Mouse (Mus musculus) intestine, embryonic 16.5 days (tissue): ENCODE data around the gene Iqgap2. TPM values are rescaled to one million over a fixed set of nuclear protein-coding genes. Genes with fewer than 3 reads are reported as not detected.

Source experiments
- ATAC-seq: fragments of 200-750 bp; cut with Nextera tagmentation; 2 replicates; pipeline ENCODE4 v1.8.0; 2017; ENCODE audit warnings: moderate TSS enrichment, moderate library complexity
- H3K27ac ChIP-seq: fragments of 300-500 bp; sonication (generic); 2 replicates; pipeline ENCODE4 v1.5.1; 2014; ENCODE audit warnings: mild to moderate bottlenecking, low read length
- H3K27me3 ChIP-seq: fragments of 300-500 bp; sonication (generic); replicated peaks from 2 replicates; pipeline ENCODE4 v1.6.1; 2014; ENCODE audit warnings: low read length, control low read depth, mixed read lengths; ENCODE audit not compliant: control insufficient read depth, insufficient read depth
- H3K36me3 ChIP-seq: fragments of 300-500 bp; sonication (generic); 2 replicates; pipeline ENCODE4 v1.6.1; 2014; ENCODE audit warnings: low read length, control low read depth; ENCODE audit not compliant: control insufficient read depth, insufficient read depth
- H3K4me1 ChIP-seq: fragments of 300-500 bp; sonication (generic); 2 replicates; pipeline ENCODE4 v1.6.1; 2014; ENCODE audit warnings: low read length, control low read depth, mixed read lengths; ENCODE audit not compliant: control insufficient read depth, insufficient read depth
- H3K4me2 ChIP-seq: fragments of 300-500 bp; sonication (generic); 2 replicates; pipeline ENCODE4 v1.6.1; 2014; ENCODE audit warnings: low read depth, low read length, control low read depth
- H3K4me3 ChIP-seq: fragments of 300-500 bp; sonication (generic); 2 replicates; pipeline ENCODE4 v1.5.1; 2014; ENCODE audit warnings: mild to moderate bottlenecking, low read length
- H3K9ac ChIP-seq: fragments of 300-500 bp; sonication (generic); 2 replicates; pipeline ENCODE4 v1.6.1; 2014; ENCODE audit warnings: low read depth, low read length
- H3K9me3 ChIP-seq: fragments of 300-500 bp; sonication (generic); 2 replicates; pipeline ENCODE4 v1.6.1; 2016; ENCODE audit warnings: low read length, control low read depth; ENCODE audit not compliant: control insufficient read depth
- WGBS: fragments of 180-500 bp; shearing (Covaris S2); extraction: QIAGEN DNeasy Blood & Tissue Kit; methylation state at CpG from one replicate; pipeline ENCODE4 v1.1.7; 2014; 5-methylcytosine and 5-hydroxymethylcytosine counted together
- polyA plus RNA-seq: library from polyadenylated mRNA; unstranded; fragments of >200 nt; fragmentation: Nextera tagmentation; extraction: Ambion mirVana; gene quantifications from 2 replicates; pipeline ENCODE4 v1.2.1, GENCODE M21; 2015

Gene Iqgap2
- polyA plus RNA-seq, 1 experiment from 2014 or later: 29.4 TPM

DNA sequence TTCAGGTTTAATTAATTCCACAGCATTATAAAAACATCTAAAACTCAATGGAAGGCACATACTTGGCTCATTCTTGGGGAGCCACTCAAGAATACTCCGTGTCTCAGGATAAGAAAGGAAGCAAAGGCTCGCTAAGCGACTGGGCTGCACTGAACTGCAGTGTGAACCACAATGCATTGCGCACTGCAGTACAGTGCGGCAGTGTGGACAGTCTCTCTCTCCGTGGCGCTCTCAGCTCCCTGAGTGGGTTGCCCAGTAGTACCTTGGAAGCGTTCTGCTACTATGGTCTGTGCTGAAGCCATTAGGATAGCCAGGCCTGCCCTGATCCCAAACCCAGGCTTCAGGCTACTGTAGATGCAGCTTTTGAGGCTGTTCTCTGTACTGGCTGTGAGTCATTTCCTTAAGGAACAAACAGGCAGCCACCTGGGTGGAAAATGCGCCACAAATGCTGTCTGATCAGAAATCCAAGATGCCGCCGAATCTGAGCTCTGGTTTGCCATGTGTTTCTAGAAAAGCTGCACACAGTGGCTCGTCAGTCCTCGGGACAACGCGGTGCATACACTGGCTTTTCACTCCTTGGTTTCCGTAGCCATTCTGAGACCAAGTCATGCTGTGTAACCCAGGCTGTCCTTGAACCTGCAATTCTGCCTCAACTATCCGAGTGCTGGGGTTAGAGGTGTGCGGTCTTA is 293.3 kb downstream of the Iqgap2 start:
- 0 out of 2 replicates have a peak, but pooled peaks cover under 1% of the 10 kb centered on the region for H3K36me3 ChIP-seq
- no peak for ATAC-seq
- no peaks in the 10 kb centered on the region for H3K9me3 ChIP-seq
- H3K9ac ChIP-seq: no peak overlapping the region
- WGBS: 83% methylated on average over 18 of the region's 18 CpGs
- H3K27me3 ChIP-seq: no peaks in the 10 kb centered on the region
- no peaks in the 10 kb centered on the region for H3K4me1 ChIP-seq
- H3K4me2 ChIP-seq: no peak overlapping the region
- H3K4me3 ChIP-seq: no peak overlapping the region
- no peak overlapping the region for H3K27ac ChIP-seq

DNA sequence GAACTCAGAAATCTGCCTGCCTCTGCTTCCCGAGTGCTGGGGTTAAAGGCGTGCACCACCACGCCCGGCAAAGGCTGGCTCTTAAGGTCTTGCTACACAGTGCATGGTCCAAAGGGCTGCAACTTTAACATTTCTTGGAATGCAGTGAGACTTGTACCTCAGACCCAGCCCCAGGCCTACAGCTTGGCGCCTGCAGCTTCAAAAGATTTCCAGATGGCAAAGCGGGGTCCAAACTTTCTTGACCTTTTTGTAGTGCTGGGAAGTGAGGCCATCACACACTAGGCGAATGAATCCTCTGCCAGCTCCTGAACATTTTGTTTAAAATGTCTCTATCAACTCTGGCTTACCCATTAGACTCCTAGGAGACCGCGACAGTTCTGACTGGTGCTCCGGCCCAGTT is 294.1 kb downstream of the Iqgap2 start:
- H3K27me3 ChIP-seq: no peaks in the 10 kb centered on the region
- no peak for ATAC-seq
- no peak overlapping the region for H3K9ac ChIP-seq
- no peak overlapping the region for H3K27ac ChIP-seq
- no peak overlapping the region for H3K4me2 ChIP-seq
- H3K4me3 ChIP-seq: no peak overlapping the region
- H3K36me3 ChIP-seq: no peaks in the 10 kb centered on the region
- H3K4me1 ChIP-seq: no peaks in the 10 kb centered on the region
- 81% methylated on average over 10 of the region's 10 CpGs for WGBS
- H3K9me3 ChIP-seq: no peaks in the 10 kb centered on the region

DNA sequence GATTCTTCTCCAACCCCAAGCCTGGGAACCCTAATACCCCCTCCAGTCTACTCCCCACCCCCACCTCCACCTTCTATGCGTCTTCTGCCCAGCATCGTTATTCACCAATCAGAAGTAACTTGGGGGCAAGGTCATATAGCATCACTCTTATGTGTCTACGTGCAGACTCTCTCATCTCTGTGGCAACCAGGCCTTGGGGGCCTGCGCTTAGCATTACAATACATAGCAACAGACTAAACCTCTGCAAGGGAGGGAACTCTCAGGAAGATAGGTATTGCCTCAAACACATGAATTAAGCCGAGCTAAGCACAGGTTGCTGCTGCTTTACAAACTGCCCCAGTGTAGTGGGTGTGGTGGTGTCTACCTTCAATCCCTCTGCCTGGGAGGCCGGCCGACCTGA is 295.0 kb downstream of the Iqgap2 start:
- Histone ChIP-seq H3K4me1 (no peaks in the 10 kb centered on the region), H3K4me2 (no peak overlapping the region), H3K9me3 (no peaks in the 10 kb centered on the region), H3K36me3 (no peaks in the 10 kb centered on the region), H3K27me3 (no peaks in the 10 kb centered on the region), H3K4me3 (no peak overlapping the region), H3K9ac (no peak overlapping the region), H3K27ac (no peak overlapping the region)
- WGBS: 85% methylated on average over 7 of the region's 7 CpGs
- no peak for ATAC-seq

DNA sequence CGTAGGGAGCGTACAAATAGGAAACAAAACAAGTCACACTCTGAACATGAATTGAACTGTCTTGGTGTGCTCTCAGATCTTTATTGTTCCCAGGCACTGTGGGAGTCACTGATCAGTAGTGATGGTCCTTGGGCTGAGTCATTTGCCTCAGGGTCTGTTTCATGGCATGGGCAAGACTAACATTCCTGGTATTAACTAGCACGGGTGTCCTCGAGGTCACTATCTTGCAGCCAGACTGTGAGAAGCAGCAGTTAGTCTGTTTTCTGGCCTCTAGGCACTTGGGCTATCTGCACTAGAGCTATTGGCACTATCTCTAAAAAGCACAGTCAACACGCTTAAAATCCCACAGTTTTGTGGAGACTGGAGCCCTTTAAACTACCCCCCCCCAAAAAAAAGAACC is 295.8 kb downstream of the Iqgap2 start:
- 73% methylated on average over 5 of the region's 5 CpGs for WGBS
- H3K4me1 ChIP-seq: no peaks in the 10 kb centered on the region
- no peaks in the 10 kb centered on the region for H3K9me3 ChIP-seq
- H3K27me3 ChIP-seq: no peaks in the 10 kb centered on the region
- no peak for ATAC-seq
- no peak overlapping the region for H3K4me3 ChIP-seq
- H3K9ac ChIP-seq: no peak overlapping the region
- H3K27ac ChIP-seq: no peak overlapping the region
- no peak overlapping the region for H3K4me2 ChIP-seq
- H3K36me3 ChIP-seq: no peaks in the 10 kb centered on the region

DNA sequence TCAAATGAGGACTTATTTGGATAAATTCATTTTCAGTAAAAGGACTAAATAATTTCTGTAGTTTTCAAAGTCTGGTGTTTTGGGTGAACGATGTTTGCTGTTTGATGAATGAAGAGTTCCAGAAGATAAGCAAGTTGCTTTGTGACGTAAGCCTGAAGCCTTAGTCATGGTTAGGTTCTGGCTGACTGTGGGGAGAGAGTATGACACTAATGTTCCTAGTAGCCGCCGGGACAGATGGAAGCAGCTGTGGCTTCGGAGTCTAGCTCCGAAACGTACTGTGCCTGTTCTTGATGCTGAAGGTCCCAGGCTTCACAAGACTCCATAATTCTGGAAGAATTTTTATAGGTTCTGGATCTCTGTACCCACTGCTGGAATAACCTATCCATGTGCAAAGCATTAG is 296.3 kb downstream of the Iqgap2 start:
- 68% methylated on average over 7 of the region's 7 CpGs for WGBS
- Histone ChIP-seq H3K27me3 (no peaks in the 10 kb centered on the region), H3K36me3 (no peaks in the 10 kb centered on the region), H3K9ac (no peak overlapping the region), H3K4me3 (no peak overlapping the region), H3K4me2 (no peak overlapping the region), H3K4me1 (no peaks in the 10 kb centered on the region), H3K9me3 (no peaks in the 10 kb centered on the region), H3K27ac (no peak overlapping the region)
- ATAC-seq: no peak

DNA sequence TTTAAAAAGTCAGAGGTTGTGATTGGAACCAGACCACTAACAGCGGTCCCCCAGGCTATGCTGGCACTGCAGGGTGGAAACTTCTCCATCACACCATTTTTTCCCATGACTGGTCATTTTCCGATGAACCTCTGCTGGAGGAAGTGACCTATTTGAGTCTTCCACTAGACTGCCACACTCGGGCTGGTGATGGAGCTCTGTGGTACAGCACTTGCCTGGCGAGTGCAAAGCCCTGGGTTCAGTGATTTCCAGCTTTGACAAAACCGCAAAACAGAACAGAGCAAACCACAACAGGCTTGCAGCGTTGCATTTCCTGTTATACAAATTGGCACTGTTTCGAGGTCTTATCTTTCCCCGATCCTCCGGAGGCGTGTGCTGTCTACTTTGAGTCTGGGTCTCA is 298.9 kb downstream of the Iqgap2 start:
- H3K4me1 ChIP-seq: no peaks in the 10 kb centered on the region
- H3K27me3 ChIP-seq: no peaks in the 10 kb centered on the region
- H3K9me3 ChIP-seq: no peaks in the 10 kb centered on the region
- no peak overlapping the region for H3K4me2 ChIP-seq
- H3K36me3 ChIP-seq: no peaks in the 10 kb centered on the region
- no peak for ATAC-seq
- 76% methylated on average over 10 of the region's 10 CpGs for WGBS
- H3K9ac ChIP-seq: no peak overlapping the region
- no peak overlapping the region for H3K27ac ChIP-seq
- no peak overlapping the region for H3K4me3 ChIP-seq

DNA sequence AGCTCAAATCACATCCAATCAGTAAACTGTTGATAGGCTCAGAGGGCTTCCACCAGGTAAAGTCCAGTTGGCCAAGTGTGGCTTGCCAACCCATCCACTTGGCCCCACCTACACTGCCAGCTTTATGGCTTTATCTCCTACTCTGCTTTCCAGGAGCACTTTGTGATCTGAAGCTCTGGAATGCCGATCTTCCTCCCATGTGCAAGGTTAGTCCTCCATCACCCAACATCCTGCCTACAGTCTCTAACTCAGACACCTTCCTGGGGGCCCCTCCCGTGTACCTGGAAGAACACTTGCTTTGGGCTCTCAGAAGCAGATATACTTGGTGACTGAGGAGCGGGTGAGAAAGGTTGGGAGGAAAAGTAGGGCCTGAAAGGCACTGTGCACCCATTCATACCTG is 300.1 kb downstream of the Iqgap2 start:
- no peak for ATAC-seq
- no peak overlapping the region for H3K27ac ChIP-seq
- 81% methylated on average over 3 of the region's 3 CpGs for WGBS
- H3K4me1 ChIP-seq: no peaks in the 10 kb centered on the region
- no peaks in the 10 kb centered on the region for H3K27me3 ChIP-seq
- no peaks in the 10 kb centered on the region for H3K36me3 ChIP-seq
- no peak overlapping the region for H3K4me3 ChIP-seq
- H3K4me2 ChIP-seq: no peak overlapping the region
- no peak overlapping the region for H3K9ac ChIP-seq
- H3K9me3 ChIP-seq: no peaks in the 10 kb centered on the region

DNA sequence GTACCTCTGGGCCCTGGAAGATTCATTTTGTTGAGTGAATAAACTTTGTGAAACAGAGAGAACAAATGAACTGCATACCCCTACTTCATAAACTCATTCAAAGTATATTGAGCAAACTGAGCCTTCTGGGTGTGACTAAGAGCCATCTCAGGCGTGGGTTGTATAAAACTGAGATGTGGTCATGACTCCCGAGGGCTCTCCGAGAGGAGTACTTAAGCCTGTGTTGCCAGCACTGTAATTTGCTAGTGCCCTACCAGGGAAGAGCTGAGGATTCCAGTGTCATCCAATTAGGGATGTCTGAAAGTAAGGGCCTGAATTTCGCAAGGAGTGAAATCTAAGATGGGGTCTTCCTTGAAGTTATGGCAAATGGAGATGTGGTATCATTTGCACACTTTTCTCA is 304.1 kb downstream of the Iqgap2 start:
- 87% methylated on average over 4 of the region's 4 CpGs for WGBS
- Histone ChIP-seq H3K27ac (no peak overlapping the region), H3K9ac (no peak overlapping the region), H3K4me3 (no peak overlapping the region), H3K27me3 (no peaks in the 10 kb centered on the region), H3K9me3 (no peaks in the 10 kb centered on the region), H3K4me2 (no peak overlapping the region), H3K36me3 (no peaks in the 10 kb centered on the region), H3K4me1 (no peaks in the 10 kb centered on the region)
- ATAC-seq: no peak

DNA sequence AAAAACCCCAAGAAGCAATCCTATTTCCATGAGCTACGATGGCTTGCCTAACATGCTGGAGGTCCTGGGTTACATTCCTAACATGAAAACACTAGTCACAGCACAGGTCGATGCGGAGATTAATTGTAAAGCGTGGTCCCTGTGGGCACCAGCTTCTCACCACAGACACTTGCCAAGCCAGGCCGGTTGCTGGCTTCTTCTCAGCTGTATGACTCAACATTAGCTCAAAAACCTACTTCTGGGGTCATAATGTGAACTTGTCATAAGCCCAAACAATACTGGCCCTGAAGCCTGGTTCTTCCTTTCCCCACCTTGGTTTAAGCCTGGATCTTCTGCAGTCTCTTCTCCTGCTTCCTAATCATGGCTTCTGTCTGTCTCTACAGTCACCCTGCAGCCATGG is 306.8 kb downstream of the Iqgap2 start:
- ATAC-seq: no peak
- Histone ChIP-seq H3K9ac (no peak overlapping the region), H3K27me3 (no peaks in the 10 kb centered on the region), H3K4me1 (no peaks in the 10 kb centered on the region), H3K9me3 (no peaks in the 10 kb centered on the region), H3K27ac (no peak overlapping the region), H3K4me2 (no peak overlapping the region), H3K4me3 (no peak overlapping the region), H3K36me3 (no peaks in the 10 kb centered on the region)
- WGBS: 81% methylated on average over 5 of the region's 5 CpGs
